Mouse (Mus musculus): ENCODE data around the gene Gpc5.

DNA sequence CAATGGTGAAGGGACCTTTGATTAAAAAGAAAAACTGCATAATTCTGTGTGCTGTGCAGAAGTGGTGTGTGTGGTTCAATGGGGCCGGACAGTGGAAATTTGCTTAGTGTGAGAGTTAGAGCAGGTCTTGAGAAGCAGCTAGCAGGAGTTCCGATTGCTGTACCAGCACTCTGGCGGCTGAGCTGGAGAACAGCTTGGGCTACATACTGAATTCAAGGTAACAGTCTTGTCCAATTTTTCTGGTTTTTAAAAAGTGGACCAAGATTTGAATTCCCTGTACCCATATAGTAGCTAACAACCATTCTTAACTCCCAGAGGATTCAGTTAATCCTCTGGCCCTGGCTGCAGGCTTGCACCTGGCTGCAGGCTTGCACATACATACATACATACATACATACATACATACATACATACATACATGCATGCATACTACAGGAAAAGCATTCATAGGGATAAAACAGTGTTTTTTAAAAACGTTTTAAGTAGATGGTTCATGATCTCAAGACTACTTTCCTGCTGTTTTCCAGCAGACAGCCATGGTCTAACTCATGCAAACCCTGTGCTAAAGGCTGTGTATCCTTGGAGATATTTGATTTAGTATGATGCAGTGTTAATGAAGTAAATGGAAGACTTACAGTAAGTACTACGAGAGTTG lies 40.8 kb upstream of the Gpc5 start:
- no peak for TF ChIP-seq CTCF (IDR thresholded peaks at IDR 0.05; ENCODE audit: low read depth)
- TF ChIP-seq EP300 (IDR thresholded peaks at IDR 0.05; ENCODE audit: low read depth) = no peak
